Mouse (Mus musculus): ENCODE measurements around the gene Prnd. TPM values are rescaled to one million over a fixed set of nuclear protein-coding genes. Genes with fewer than 3 reads are reported as not detected.

Prnd gene
- 0.76 and 1.0 TPM in 2 replicates for total RNA-seq (2012; rRNA removed)
- total RNA-seq (2014; rRNA removed), result 4.7 and 5.6 TPM in 2 replicates
- 11.4 and 12.8 TPM in 2 replicates for polyA plus RNA-seq (2012; ENCODE audit: insufficient read length, low read depth)

- no peaks in the 10 kb centered on the region for H3K27me3 ChIP-seq (replicated peaks)
Observed at GRCm38 (mm10) chr2:131950598-131951095, at the start of gene Prnd. Gene Prnd, plus strand, starts transcription at chr2:131950861.

GRCm38 (mm10) chr2:131902423-131902822 lies 48.2 kb upstream of the Prnd start:
- no peak for DNase-seq (ENCODE audit: extremely low read depth)
- H3K9me3 ChIP-seq (replicated peaks; ENCODE audit: low read length), result no peaks in the 10 kb centered on the region
- no peaks in the 10 kb centered on the region for H3K36me3 ChIP-seq (replicated peaks in 1 of 2; ENCODE audit: control insufficient read depth in 1 of 2, insufficient read depth in 1 of 2, low read length in 1 of 2)
- H3K4me3 ChIP-seq (replicated peaks in 1 of 3; ENCODE audit: low read depth in 2 of 3, low read length in 2 of 3, poor library complexity in 1 of 3), result no peak overlapping the region
- no peak for TF ChIP-seq MAFK (IDR thresholded peaks at IDR 0.05; ENCODE audit: insufficient replicate concordance, low read length)
- no peak for TF ChIP-seq SMC3 (IDR thresholded peaks at IDR 0.05; ENCODE audit: low read depth, low read length)
- no peak for TF ChIP-seq POLR2A (IDR thresholded peaks at IDR 0.05; ENCODE audit: low read depth, low read length)
- no peak for TF ChIP-seq ZC3H11A (IDR thresholded peaks at IDR 0.05; ENCODE audit: low read depth, low read length)
- TF ChIP-seq MAZ (IDR thresholded peaks at IDR 0.05; ENCODE audit: low read depth, low read length), result no peak
- no peak for TF ChIP-seq E2F4 (IDR thresholded peaks at IDR 0.05; ENCODE audit: insufficient replicate concordance, low read depth, low read length)
- TF ChIP-seq USF1 (IDR thresholded peaks at IDR 0.05; ENCODE audit: low read depth, low read length), result no peak
- no peak for TF ChIP-seq ZNF384 (IDR thresholded peaks at IDR 0.05; ENCODE audit: low read depth, low read length)
- H3K27ac ChIP-seq (ENCODE audit: insufficient read depth, low read depth), result no peak overlapping the region
- peaks cover 4 to 7% of the 10 kb centered on the region in 2 experiments for H3K4me1 ChIP-seq (ENCODE audit: control insufficient read depth in 1 of 2, insufficient read depth in 2 of 2)
- dilution Hi-C loops (cut with MboI; ENCODE audit: extremely low pct_ligation_motif_present, extremely low pct_unique_long_range_greater_than_20kb, low sequenced_read_pairs) (no loop called here), in situ Hi-C loops (cut with MboI; ENCODE audit: low pct_ligation_motif_present, low pct_unique_long_range_greater_than_20kb, low sequenced_read_pairs) (no loop called here)
- H3K9ac ChIP-seq (ENCODE audit: insufficient read depth, low read depth), result no peak overlapping the region
- no peaks in the 10 kb centered on the region for H3K27me3 ChIP-seq (replicated peaks)
- no peak overlapping the region for H3K4me2 ChIP-seq (ENCODE audit: insufficient read depth, low read depth, poor library complexity, severe bottlenecking)
- no peaks in the 10 kb centered on the region for H3K79me2 ChIP-seq (replicated peaks; ENCODE audit: control insufficient read depth, extremely low read depth, insufficient read depth, poor library complexity, severe bottlenecking)

More at GRCm38 (mm10) chr2:131950598-131951095, at the start of gene Prnd:
- Histone ChIP-seq H3K36me3 (replicated peaks in 1 of 2; ENCODE audit: control insufficient read depth in 1 of 2, insufficient read depth in 1 of 2, low read length in 1 of 2) (peaks cover 0 to 25% of the 10 kb centered on the region in 2 experiments), H3K4me3 (replicated peaks in 1 of 3; ENCODE audit: low read depth in 2 of 3, low read length in 2 of 3, poor library complexity in 1 of 3) (peak within 1 kb of the TSS in 2 of 3 experiments; percentile 4 to 46), H3K27ac (ENCODE audit: insufficient read depth, low read depth) (no peak within 1 kb of the TSS), H3K79me2 (replicated peaks; ENCODE audit: control insufficient read depth, extremely low read depth, insufficient read depth, poor library complexity, severe bottlenecking) (no peaks in the 10 kb centered on the region), H3K9ac (ENCODE audit: insufficient read depth, low read depth) (peak within 1 kb of the TSS; percentile 10; the same call in 1 of the 2 replicates), H3K9me3 (replicated peaks; ENCODE audit: low read length) (no peaks in the 10 kb centered on the region), H3K4me2 (ENCODE audit: insufficient read depth, low read depth, poor library complexity, severe bottlenecking) (peak within 1 kb of the TSS; percentile 80), H3K4me1 (ENCODE audit: control insufficient read depth in 1 of 2, insufficient read depth in 2 of 2) (peaks cover 8 to 28% of the 10 kb centered on the region in 2 experiments)
- no peak for TF ChIP-seq USF2 (conservative IDR thresholded peaks at IDR 0.05; ENCODE audit: low read depth, low read length)
- TF ChIP-seq MAX (IDR thresholded peaks at IDR 0.05; ENCODE audit: low read length), result peak; percentile 43
- peak; percentile 78 for TF ChIP-seq CHD2 (IDR thresholded peaks at IDR 0.05; ENCODE audit: low read length)
- peak; percentile 56 for TF ChIP-seq IRF4 (IDR thresholded peaks at IDR 0.05; ENCODE audit: low read depth, low read length)
- 0 out of 2 replicates have a peak, but pooled peaks have one; percentile 29 for TF ChIP-seq NELFE (IDR thresholded peaks at IDR 0.05; ENCODE audit: low read depth, low read length)
- no peak for TF ChIP-seq JUND (conservative IDR thresholded peaks at IDR 0.05; ENCODE audit: low read depth, low read length)
- no peak for TF ChIP-seq PAX5 (IDR thresholded peaks at IDR 0.05; ENCODE audit: low read length)
- TF ChIP-seq TBP (conservative IDR thresholded peaks at IDR 0.05; ENCODE audit: low read depth, low read length), result 0 out of 2 replicates have a peak, but pooled peaks have one; percentile 61
- TF ChIP-seq SIN3A (IDR thresholded peaks at IDR 0.05; ENCODE audit: low read length), result no peak; the same call in 1 of the 2 replicates
- no peak for TF ChIP-seq E2F4 (IDR thresholded peaks at IDR 0.05; ENCODE audit: insufficient replicate concordance, low read depth, low read length)
- no peak for TF ChIP-seq MXI1 (IDR thresholded peaks at IDR 0.05; ENCODE audit: low read depth, low read length)
- peak; percentile 56; the same call in 1 of the 2 replicates for TF ChIP-seq MYC (IDR thresholded peaks at IDR 0.05; ENCODE audit: low read depth, low read length)
- TF ChIP-seq BHLHE40 (IDR thresholded peaks at IDR 0.05; ENCODE audit: low read depth, low read length), result peak; percentile 66
- no peak for TF ChIP-seq JUN (IDR thresholded peaks at IDR 0.05; ENCODE audit: insufficient read depth, low read depth, low read length)
- peak; percentile 22; the same call in 1 of the 2 replicates for TF ChIP-seq HCFC1 (IDR thresholded peaks at IDR 0.05; ENCODE audit: low read depth, low read length)
- peak in 1 of 2 experiments; percentile 9; a peak in 1 of 4 replicates for TF ChIP-seq CTCF (conservative IDR thresholded peaks at IDR 0.05 in 1 of 2, IDR thresholded peaks at IDR 0.05 in 1 of 2; ENCODE audit: low read depth in 2 of 2, low read length in 2 of 2)
- no peak; the same call in 1 of the 2 replicates for TF ChIP-seq USF1 (IDR thresholded peaks at IDR 0.05; ENCODE audit: low read depth, low read length)
- TF ChIP-seq ELF1 (IDR thresholded peaks at IDR 0.05; ENCODE audit: low read depth, low read length), result 0 out of 2 replicates have a peak, but pooled peaks have one; percentile 24
- peak; percentile 29; the same call in 1 of the 2 replicates for TF ChIP-seq ETS1 (conservative IDR thresholded peaks at IDR 0.05; ENCODE audit: low read depth, low read length)
- peak; percentile 66 for TF ChIP-seq EP300 (IDR thresholded peaks at IDR 0.05; ENCODE audit: low read length)
- peak; percentile 56 for TF ChIP-seq POLR2A (IDR thresholded peaks at IDR 0.05; ENCODE audit: low read depth, low read length)
- no peak for TF ChIP-seq ZKSCAN1 (IDR thresholded peaks at IDR 0.05; ENCODE audit: borderline replicate concordance, low read depth, low read length)
- peak; percentile 73 for TF ChIP-seq MAZ (IDR thresholded peaks at IDR 0.05; ENCODE audit: low read depth, low read length)
- dilution Hi-C loops (cut with MboI; ENCODE audit: extremely low pct_ligation_motif_present, extremely low pct_unique_long_range_greater_than_20kb, low sequenced_read_pairs) (no loop called here), in situ Hi-C loops (cut with MboI; ENCODE audit: low pct_ligation_motif_present, low pct_unique_long_range_greater_than_20kb, low sequenced_read_pairs) (loop anchor here (25.0 kb wide), 1 partner anchor 537 kb away; no protein-coding TSS in a partner anchor)
- peak; percentile 85 for DNase-seq (ENCODE audit: extremely low read depth)

Data from CH12.LX (cell line).